Mouse (Mus musculus): Measurements from ENCODE around the gene Nacc2. TPM values are rescaled to one million over a fixed set of nuclear protein-coding genes. Genes with fewer than 3 reads are reported as not detected.

Gene Nacc2
- total RNA-seq (2014; rRNA removed) (6.0 and 10.5 TPM in 2 replicates), polyA plus RNA-seq (2012; rRNA removed) (22.2 and 22.6 TPM in 2 replicates)

DNA sequence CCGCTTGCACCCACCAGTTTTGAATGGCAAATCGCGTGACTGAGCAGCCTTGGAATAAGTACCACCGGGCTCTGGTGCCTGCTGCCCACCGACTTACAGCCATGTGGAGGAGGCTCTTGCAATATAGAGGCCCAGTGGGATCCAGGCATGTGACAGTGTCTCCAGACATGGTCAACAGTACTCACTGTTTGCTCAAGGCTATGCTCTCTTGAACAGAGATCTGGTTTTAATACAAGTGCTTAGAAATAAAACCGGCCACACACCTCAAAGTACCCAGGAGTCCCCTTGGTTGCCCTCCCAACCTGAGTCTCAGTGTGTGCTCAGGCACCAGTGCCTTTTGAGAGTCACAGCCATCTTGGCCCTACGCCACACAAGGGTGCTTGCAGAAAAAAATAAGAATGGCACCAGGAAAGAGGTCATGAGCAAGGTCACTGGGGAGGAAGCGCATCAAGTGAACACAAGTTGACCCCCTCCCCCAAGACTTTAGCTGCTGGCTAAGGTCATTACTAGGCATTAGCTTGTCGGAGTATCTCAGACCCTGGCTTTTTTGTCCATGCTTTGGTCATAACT is at the start of gene Nacc2:
Gene Nacc2 (minus strand): TSS at position 142 of the 570 bp plus-strand sequence.
- Histone ChIP-seq H3K27me3 (ENCODE audit: control insufficient read depth, insufficient read depth, low read length) (no peaks in the 10 kb centered on the region), H3K27ac (replicated peaks; ENCODE audit: insufficient read depth, low read depth, low read length) (peak within 1 kb of the TSS; percentile 75), H3K4me1 (ENCODE audit: control insufficient read depth, insufficient read depth, low read length) (peaks cover 34% of the 10 kb centered on the region), H3K4me3 (ENCODE audit: insufficient read depth, low read depth, low read length) (peak within 1 kb of the TSS; percentile 84), H3K9ac (ENCODE audit: low read depth, low read length) (peak within 1 kb of the TSS; percentile 86), H3K79me2 (ENCODE audit: control insufficient read depth, insufficient read depth, low read length) (peaks cover 10% of the 10 kb centered on the region; the same call in 1 of the 2 replicates), H3K36me3 (ENCODE audit: control insufficient read depth, insufficient read depth, low read length) (no peaks in the 10 kb centered on the region)
- 28% methylated on average over 9 of the region's 9 CpGs for whole genome bisulfite sequencing
- TF ChIP-seq CTCF (IDR thresholded peaks at IDR 0.05; ENCODE audit: low read depth, low read length) (no peak), POLR2A (IDR thresholded peaks at IDR 0.05; ENCODE audit: extremely low read depth, insufficient read depth, low read length) (no peak)
- DNase-seq (ENCODE audit: extremely low read depth, low read depth, low spot score) = peak; percentile 43

DNA sequence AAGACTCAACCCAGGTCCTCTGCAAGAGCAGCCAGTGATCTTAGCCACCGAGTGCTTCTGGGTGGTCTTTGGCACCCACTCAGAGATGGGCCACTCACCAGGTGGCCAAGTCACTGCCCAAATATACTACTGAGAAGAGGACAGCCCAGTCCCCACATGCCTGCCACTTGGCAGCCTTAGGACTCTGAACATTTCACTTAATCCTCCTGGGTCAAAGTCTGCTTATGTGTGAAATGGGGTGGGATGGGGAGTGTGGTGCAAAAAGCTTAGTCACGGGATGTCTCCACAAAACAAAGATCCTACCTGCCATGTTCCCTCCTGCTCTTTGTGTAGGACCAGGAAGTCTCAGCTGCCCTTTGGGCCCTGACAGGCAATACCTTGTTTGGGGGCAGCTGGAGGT is 49.1 kb upstream of the Nacc2 start:
- WGBS = 83% methylated on average over 2 of the region's 2 CpGs
- DNase-seq (ENCODE audit: extremely low read depth, low read depth, low spot score) = no peak
- H3K27me3 ChIP-seq (ENCODE audit: control insufficient read depth, insufficient read depth, low read length) = no peaks in the 10 kb centered on the region

DNA sequence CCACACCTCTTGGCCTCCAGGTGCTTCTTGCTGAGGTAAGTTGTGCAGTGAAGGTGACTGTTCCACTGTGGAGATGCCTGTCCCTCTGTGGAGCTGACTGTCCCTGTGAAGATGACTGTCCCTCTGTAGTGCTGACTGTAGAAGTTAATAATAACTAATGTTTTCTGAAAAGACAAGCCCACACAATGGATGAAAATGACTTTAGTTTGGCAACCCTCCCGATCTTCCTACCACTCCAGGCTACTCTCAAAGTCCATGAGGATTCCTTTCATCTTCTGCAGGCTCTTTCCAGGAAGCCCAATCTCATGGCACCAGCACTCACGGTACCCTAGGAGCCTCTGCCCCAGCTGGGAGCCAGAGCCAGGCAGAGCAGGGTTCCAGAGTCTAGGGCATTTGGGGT is 47.4 kb upstream of the Nacc2 start:
- Histone ChIP-seq H3K4me3 (ENCODE audit: insufficient read depth, low read depth, low read length) (no peak overlapping the region), H3K4me1 (ENCODE audit: control insufficient read depth, insufficient read depth, low read length) (no peaks in the 10 kb centered on the region), H3K27ac (replicated peaks; ENCODE audit: insufficient read depth, low read depth, low read length) (no peak overlapping the region), H3K79me2 (ENCODE audit: control insufficient read depth, insufficient read depth, low read length) (no peaks in the 10 kb centered on the region), H3K9ac (ENCODE audit: low read depth, low read length) (no peak overlapping the region), H3K27me3 (ENCODE audit: control insufficient read depth, insufficient read depth, low read length) (0 out of 2 replicates have a peak, but pooled peaks cover 2% of the 10 kb centered on the region), H3K36me3 (ENCODE audit: control insufficient read depth, insufficient read depth, low read length) (no peaks in the 10 kb centered on the region)
- DNase-seq (ENCODE audit: extremely low read depth, low read depth, low spot score) = no peak
- TF ChIP-seq CTCF (IDR thresholded peaks at IDR 0.05; ENCODE audit: low read depth, low read length) = no peak
- no peak for TF ChIP-seq POLR2A (IDR thresholded peaks at IDR 0.05; ENCODE audit: extremely low read depth, insufficient read depth, low read length)
- WGBS = 38% methylated on average over 2 of the region's 2 CpGs

More for the DNA sequence above, 49.1 kb upstream of the Nacc2 start:
- Histone ChIP-seq H3K79me2 (ENCODE audit: control insufficient read depth, insufficient read depth, low read length) (no peaks in the 10 kb centered on the region), H3K9ac (ENCODE audit: low read depth, low read length) (no peak overlapping the region), H3K27ac (replicated peaks; ENCODE audit: insufficient read depth, low read depth, low read length) (no peak overlapping the region), H3K36me3 (ENCODE audit: control insufficient read depth, insufficient read depth, low read length) (no peaks in the 10 kb centered on the region), H3K4me3 (ENCODE audit: insufficient read depth, low read depth, low read length) (no peak overlapping the region), H3K4me1 (ENCODE audit: control insufficient read depth, insufficient read depth, low read length) (no peaks in the 10 kb centered on the region)
- TF ChIP-seq POLR2A (IDR thresholded peaks at IDR 0.05; ENCODE audit: extremely low read depth, insufficient read depth, low read length) (no peak), CTCF (IDR thresholded peaks at IDR 0.05; ENCODE audit: low read depth, low read length) (no peak)

DNA sequence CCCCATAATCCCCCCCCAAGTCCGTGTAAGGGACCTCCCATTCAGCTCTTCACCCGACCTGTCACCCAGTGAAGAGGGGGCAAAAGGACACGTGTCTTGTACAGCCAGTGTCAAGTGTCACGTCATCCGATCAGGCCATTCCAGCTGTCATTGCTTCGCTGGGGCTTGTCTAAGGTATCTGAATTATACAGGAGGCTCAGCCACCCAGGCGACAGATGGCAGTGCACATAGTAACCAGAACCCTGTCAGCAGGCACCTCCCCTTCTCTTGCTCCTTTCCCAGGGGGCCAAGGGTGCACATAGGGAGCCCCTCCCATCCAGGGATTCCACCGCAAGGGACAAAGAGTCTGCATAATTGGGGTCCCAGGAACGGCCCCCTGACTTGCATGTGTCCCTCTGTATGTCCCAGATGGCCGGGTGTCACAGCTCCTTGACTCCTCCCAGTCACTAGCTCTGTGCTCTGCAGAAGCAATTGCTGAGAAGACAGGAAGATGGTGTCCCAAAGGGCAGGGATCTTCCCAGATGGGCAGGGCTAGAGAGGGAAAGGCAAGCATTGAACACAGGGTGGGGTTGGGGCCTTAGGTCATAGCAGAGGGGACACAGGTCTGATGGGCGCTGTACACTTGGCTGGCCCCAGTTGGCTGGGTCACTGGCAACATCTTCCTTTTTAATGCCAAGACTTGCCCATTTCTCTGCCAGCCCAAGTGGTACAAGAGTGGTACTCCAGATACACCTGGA is 46.0 kb upstream of the Nacc2 start:
- H3K4me1 ChIP-seq (ENCODE audit: control insufficient read depth, insufficient read depth, low read length) = no peaks in the 10 kb centered on the region
- TF ChIP-seq CTCF (IDR thresholded peaks at IDR 0.05; ENCODE audit: low read depth, low read length) = no peak
- no peak for TF ChIP-seq POLR2A (IDR thresholded peaks at IDR 0.05; ENCODE audit: extremely low read depth, insufficient read depth, low read length)
- H3K27ac ChIP-seq (replicated peaks; ENCODE audit: insufficient read depth, low read depth, low read length) = no peak overlapping the region
- H3K27me3 ChIP-seq (ENCODE audit: control insufficient read depth, insufficient read depth, low read length) = 0 out of 2 replicates have a peak, but pooled peaks cover 2% of the 10 kb centered on the region
- H3K36me3 ChIP-seq (ENCODE audit: control insufficient read depth, insufficient read depth, low read length) = no peaks in the 10 kb centered on the region
- no peaks in the 10 kb centered on the region for H3K79me2 ChIP-seq (ENCODE audit: control insufficient read depth, insufficient read depth, low read length)
- no peak overlapping the region for H3K9ac ChIP-seq (ENCODE audit: low read depth, low read length)
- no peak overlapping the region for H3K4me3 ChIP-seq (ENCODE audit: insufficient read depth, low read depth, low read length)
- no peak for DNase-seq (ENCODE audit: extremely low read depth, low read depth, low spot score)
- WGBS = 44% methylated on average over 11 of the region's 11 CpGs

DNA sequence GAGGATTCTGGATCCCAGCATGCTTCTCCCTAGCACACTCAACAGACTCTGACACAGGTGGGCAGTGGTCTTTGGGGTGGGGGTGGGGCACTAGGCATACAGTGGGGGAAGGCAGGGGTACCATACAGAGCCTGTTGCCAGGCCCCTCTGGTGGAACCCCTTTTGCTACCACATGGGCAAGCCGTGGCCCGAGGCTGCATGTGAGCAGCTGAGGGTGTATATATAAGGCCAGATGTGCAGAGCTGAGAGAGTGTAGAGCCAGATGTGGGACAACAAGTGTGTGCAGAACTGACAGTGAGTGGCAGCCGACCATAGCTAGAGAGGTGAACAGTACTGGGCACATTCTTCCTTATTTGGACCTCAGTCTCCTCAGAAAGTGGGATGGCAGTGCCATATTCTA is 43.9 kb upstream of the Nacc2 start:
- Histone ChIP-seq H3K36me3 (ENCODE audit: control insufficient read depth, insufficient read depth, low read length) (no peaks in the 10 kb centered on the region), H3K79me2 (ENCODE audit: control insufficient read depth, insufficient read depth, low read length) (no peaks in the 10 kb centered on the region), H3K4me3 (ENCODE audit: insufficient read depth, low read depth, low read length) (no peak overlapping the region), H3K27me3 (ENCODE audit: control insufficient read depth, insufficient read depth, low read length) (0 out of 2 replicates have a peak, but pooled peaks cover 2% of the 10 kb centered on the region), H3K9ac (ENCODE audit: low read depth, low read length) (no peak overlapping the region), H3K27ac (replicated peaks; ENCODE audit: insufficient read depth, low read depth, low read length) (no peak overlapping the region), H3K4me1 (ENCODE audit: control insufficient read depth, insufficient read depth, low read length) (no peaks in the 10 kb centered on the region; the same call in 1 of the 2 replicates)
- TF ChIP-seq CTCF (IDR thresholded peaks at IDR 0.05; ENCODE audit: low read depth, low read length) = no peak
- no peak for TF ChIP-seq POLR2A (IDR thresholded peaks at IDR 0.05; ENCODE audit: extremely low read depth, insufficient read depth, low read length)
- 79% methylated on average over 3 of the region's 3 CpGs for WGBS
- DNase-seq (ENCODE audit: extremely low read depth, low read depth, low spot score) = no peak

DNA sequence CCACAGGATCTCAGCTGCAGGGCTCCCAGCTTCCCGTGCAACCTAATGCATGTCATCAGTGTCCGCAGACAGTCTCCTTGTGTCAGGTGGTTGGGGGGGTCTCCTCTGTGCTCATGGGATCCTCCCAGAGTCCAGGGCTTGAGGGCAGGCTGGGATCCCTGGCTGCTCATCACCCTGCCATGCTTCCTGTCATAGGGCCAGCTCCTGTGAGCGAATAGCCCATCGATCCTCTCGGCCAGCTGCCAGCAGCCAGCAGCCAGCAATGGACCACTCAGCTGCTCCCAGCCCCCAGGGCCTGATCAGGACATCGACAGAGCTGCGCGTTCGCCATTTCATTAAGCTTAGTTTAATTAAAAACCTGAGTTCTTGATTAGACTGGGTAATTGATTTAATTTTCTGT is 35.0 kb upstream of the Nacc2 start:
- H3K9ac ChIP-seq (ENCODE audit: low read depth, low read length) = no peak overlapping the region
- H3K79me2 ChIP-seq (ENCODE audit: control insufficient read depth, insufficient read depth, low read length) = no peaks in the 10 kb centered on the region
- H3K4me3 ChIP-seq (ENCODE audit: insufficient read depth, low read depth, low read length) = no peak overlapping the region
- H3K27ac ChIP-seq (replicated peaks; ENCODE audit: insufficient read depth, low read depth, low read length) = no peak overlapping the region
- no peak for DNase-seq (ENCODE audit: extremely low read depth, low read depth, low spot score)
- no peaks in the 10 kb centered on the region for H3K27me3 ChIP-seq (ENCODE audit: control insufficient read depth, insufficient read depth, low read length)
- H3K36me3 ChIP-seq (ENCODE audit: control insufficient read depth, insufficient read depth, low read length) = no peaks in the 10 kb centered on the region
- 90% methylated on average over 9 of the region's 9 CpGs for WGBS
- no peaks in the 10 kb centered on the region; the same call in 1 of the 2 replicates for H3K4me1 ChIP-seq (ENCODE audit: control insufficient read depth, insufficient read depth, low read length)
- TF ChIP-seq POLR2A (IDR thresholded peaks at IDR 0.05; ENCODE audit: extremely low read depth, insufficient read depth, low read length) = no peak
- no peak for TF ChIP-seq CTCF (IDR thresholded peaks at IDR 0.05; ENCODE audit: low read depth, low read length)
